Mouse (Mus musculus) C2C12 (cell line): ENCODE measurements at regions not wholly inside any gene's neighbourhood (a gene's known extent, or its start where the extent isn't known, plus 50 kb on each side); places are given as distances from the start of the nearest gene placed in this dataset.

Experiments used
- CTCF ChIP-seq: IDR thresholded peaks from one replicate; pipeline ENCODE4 v1.5.1; 2011; ENCODE audit not compliant: control insufficient read depth, insufficient read depth, insufficient read length
- FOSL1 ChIP-seq: IDR thresholded peaks from one replicate; pipeline ENCODE4 v1.8.0; 2011; ENCODE audit warnings: mild to moderate bottlenecking, low read length; ENCODE audit not compliant: poor library complexity, insufficient read depth, severe bottlenecking
- MAX ChIP-seq: IDR thresholded peaks from one replicate; pipeline ENCODE4 v1.6.1; 2011; ENCODE audit warnings: mild to moderate bottlenecking, control low read depth
- USF1 ChIP-seq: IDR thresholded peaks from one replicate; pipeline ENCODE4 v1.6.1; 2011; ENCODE audit warnings: low read depth, mild to moderate bottlenecking, control low read depth, moderate library complexity

DNA sequence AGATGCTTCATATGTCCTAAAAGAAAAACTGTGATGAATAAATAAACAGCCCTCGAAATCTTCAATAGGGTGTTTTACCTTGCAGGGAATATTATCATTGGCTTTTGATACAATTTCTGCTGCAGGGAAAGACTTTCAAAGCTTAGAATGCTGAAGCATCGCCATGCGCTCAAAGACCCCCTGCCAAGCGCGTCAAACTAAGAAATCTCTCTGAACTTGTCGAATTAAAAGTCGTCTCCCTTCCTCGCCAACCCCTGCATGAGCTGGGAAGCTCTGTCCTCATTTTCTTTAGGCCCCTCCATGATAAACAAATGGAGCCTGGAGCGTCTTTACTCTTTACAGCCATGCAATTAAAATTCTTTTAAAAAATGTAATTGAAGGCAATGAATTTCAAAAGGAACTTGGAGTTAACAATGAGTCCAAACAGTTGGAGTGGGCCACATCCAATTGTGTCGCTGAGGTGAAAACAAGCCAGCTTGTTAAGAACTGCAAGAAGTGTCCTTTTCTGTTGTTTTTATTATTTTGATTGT, 784.3 kb upstream of the Tenm3 start:
- no peak for TF ChIP-seq FOSL1
- TF ChIP-seq MAX, result no peak
- no peak for TF ChIP-seq CTCF
- no peak for TF ChIP-seq USF1
